Mouse (Mus musculus): Measurements from ENCODE around the gene Psmb1. TPM values are rescaled to one million over a fixed set of nuclear protein-coding genes. Genes with fewer than 3 reads are reported as not detected.

The Psmb1 gene
- total and polyA plus RNA-seq, 3 experiments: 200 to 445 (median 222) TPM

GRCm38 (mm10) chr17:15429451-15429850, 70.1 kb downstream of the Psmb1 start:
- TF ChIP-seq POLR2AphosphoS2 (IDR thresholded peaks at IDR 0.05; ENCODE audit: low read length) (no peak), POLR2AphosphoS5 (IDR thresholded peaks at IDR 0.05; ENCODE audit: borderline replicate concordance, low read depth, low read length) (no peak), TCF12 (IDR thresholded peaks at IDR 0.05; ENCODE audit: low read depth, low read length) (no peak), BHLHE40 (IDR thresholded peaks at IDR 0.05; ENCODE audit: borderline replicate concordance, low read depth, low read length) (no peak), MAFK (IDR thresholded peaks at IDR 0.05; ENCODE audit: borderline replicate concordance, low read depth, low read length) (no peak), UBTF (IDR thresholded peaks at IDR 0.05; ENCODE audit: borderline replicate concordance, insufficient read depth, low read depth, low read length) (no peak), MYC (IDR thresholded peaks at IDR 0.05; ENCODE audit: low read depth, low read length) (no peak), ZC3H11A (IDR thresholded peaks at IDR 0.05; ENCODE audit: low read depth, low read length) (no peak), POLR2A (IDR thresholded peaks at IDR 0.05; ENCODE audit: control insufficient read depth in 1 of 2, insufficient read depth in 1 of 2, low read depth in 1 of 2, low read length in 2 of 2, poor library complexity in 1 of 2) (no peak), ETS1 (IDR thresholded peaks at IDR 0.05; ENCODE audit: low read depth, low read length) (no peak), ELF1 (IDR thresholded peaks at IDR 0.05; ENCODE audit: low read depth, low read length) (no peak), RAD21 (IDR thresholded peaks at IDR 0.05; ENCODE audit: low read depth, low read length) (no peak), ZKSCAN1 (IDR thresholded peaks at IDR 0.05; ENCODE audit: low read depth, low read length) (no peak), CHD1 (IDR thresholded peaks at IDR 0.05; ENCODE audit: low read depth, low read length) (no peak), NELFE (IDR thresholded peaks at IDR 0.05; ENCODE audit: low read depth, low read length) (no peak), TBP (IDR thresholded peaks at IDR 0.05; ENCODE audit: low read depth, low read length) (no peak), E2F4 (IDR thresholded peaks at IDR 0.05; ENCODE audit: borderline replicate concordance, low read depth, low read length) (no peak), GATA1 (IDR thresholded peaks at IDR 0.05; ENCODE audit: low read depth, low read length) (no peak), RCOR1 (IDR thresholded peaks at IDR 0.05; ENCODE audit: low read depth, low read length) (no peak)
- Histone ChIP-seq H3K4me1 (ENCODE audit: control insufficient read depth in 1 of 2, insufficient read depth in 2 of 2, low read length in 2 of 2) (no peaks in the 10 kb centered on the region), H3K9me3 (replicated peaks; ENCODE audit: insufficient read depth, low read length) (no peaks in the 10 kb centered on the region), H3K36me3 (ENCODE audit: control insufficient read depth in 1 of 2, insufficient read depth in 2 of 2, low read length in 2 of 2) (no peaks in the 10 kb centered on the region), H3K79me2 (ENCODE audit: control insufficient read depth, insufficient read depth, low read length, poor library complexity) (no peaks in the 10 kb centered on the region), H3K9ac (ENCODE audit: control insufficient read depth, low read depth, low read length, poor library complexity, severe bottlenecking) (no peak overlapping the region), H3K27ac (ENCODE audit: control insufficient read depth, low read depth, low read length) (no peak overlapping the region), H3K27me3 (ENCODE audit: control insufficient read depth in 1 of 2, insufficient read depth in 2 of 2, low read length in 2 of 2) (no peaks in the 10 kb centered on the region), H3K4me3 (ENCODE audit: control insufficient read depth in 1 of 2, insufficient read depth in 1 of 2, low read depth in 2 of 2, low read length in 2 of 2) (no peak overlapping the region)
- DNase-seq (ENCODE audit: low read depth, low spot score): no peak

GRCm38 (mm10) chr17:15425931-15426330, 73.6 kb downstream of the Psmb1 start:
- TF ChIP-seq USF2 (IDR thresholded peaks at IDR 0.05; ENCODE audit: borderline replicate concordance in 1 of 2, insufficient read depth in 1 of 2, low read depth in 1 of 2, low read length in 2 of 2) (no peak), NELFE (IDR thresholded peaks at IDR 0.05; ENCODE audit: low read depth, low read length) (no peak), CTCF (IDR thresholded peaks at IDR 0.05 in 2 of 3, conservative IDR thresholded peaks at IDR 0.05 in 1 of 3; ENCODE audit: control insufficient read depth in 1 of 3, insufficient read depth in 1 of 3, low read depth in 2 of 3, low read length in 3 of 3, poor library complexity in 1 of 3, severe bottlenecking in 1 of 3) (no peak), CHD2 (IDR thresholded peaks at IDR 0.05; ENCODE audit: low read length) (no peak), GATA1 (IDR thresholded peaks at IDR 0.05; ENCODE audit: low read depth, low read length) (no peak), NRF1 (IDR thresholded peaks at IDR 0.05; ENCODE audit: insufficient read depth, low read depth, low read length, poor library complexity, severe bottlenecking) (no peak), RAD21 (IDR thresholded peaks at IDR 0.05; ENCODE audit: low read depth, low read length) (no peak), ETS1 (IDR thresholded peaks at IDR 0.05; ENCODE audit: low read depth, low read length) (no peak), SIN3A (IDR thresholded peaks at IDR 0.05; ENCODE audit: low read length) (no peak), ZC3H11A (IDR thresholded peaks at IDR 0.05; ENCODE audit: low read depth, low read length) (no peak), ELF1 (IDR thresholded peaks at IDR 0.05; ENCODE audit: low read depth, low read length) (no peak), JUND (IDR thresholded peaks at IDR 0.05; ENCODE audit: low read depth, low read length) (no peak), USF1 (IDR thresholded peaks at IDR 0.05; ENCODE audit: low read depth, low read length) (no peak)
- H3K27me3 ChIP-seq (ENCODE audit: control insufficient read depth in 1 of 2, insufficient read depth in 2 of 2, low read length in 2 of 2): no peaks in the 10 kb centered on the region
- H3K9ac ChIP-seq (ENCODE audit: control insufficient read depth, low read depth, low read length, poor library complexity, severe bottlenecking): no peak overlapping the region
- no peak overlapping the region for H3K27ac ChIP-seq (ENCODE audit: control insufficient read depth, low read depth, low read length)
- H3K4me3 ChIP-seq (ENCODE audit: control insufficient read depth in 1 of 2, insufficient read depth in 1 of 2, low read depth in 2 of 2, low read length in 2 of 2): no peak overlapping the region
- H3K79me2 ChIP-seq (ENCODE audit: control insufficient read depth, insufficient read depth, low read length, poor library complexity): no peaks in the 10 kb centered on the region
- DNase-seq (ENCODE audit: low read depth, low spot score): no peak
- H3K36me3 ChIP-seq (ENCODE audit: control insufficient read depth in 1 of 2, insufficient read depth in 2 of 2, low read length in 2 of 2): no peaks in the 10 kb centered on the region
- H3K4me1 ChIP-seq (ENCODE audit: control insufficient read depth in 1 of 2, insufficient read depth in 2 of 2, low read length in 2 of 2): no peaks in the 10 kb centered on the region
- H3K9me3 ChIP-seq (replicated peaks; ENCODE audit: insufficient read depth, low read length): no peaks in the 10 kb centered on the region

All from MEL (cell line).